Mouse (Mus musculus): ENCODE results near the gene Poln. TPM values are rescaled to one million over a fixed set of nuclear protein-coding genes. Genes with fewer than 3 reads are reported as not detected.

The Poln gene
- 1.3 and 1.8 TPM in 2 replicates for polyA plus RNA-seq (2012; rRNA removed)

GRCm38 (mm10) chr5:34168950-34169891 lies at the start of gene Poln, which contains the start of gene Haus3:
Gene Poln, minus strand, starts transcription at chr5:34169448.
Gene Haus3, minus strand, starts transcription at chr5:34169527.
- WGBS: under 1% methylated on average over 57 of the region's 57 CpGs
- H3K27ac ChIP-seq (ENCODE audit: insufficient read depth, low read depth, low read length): peak within 1 kb of the TSS; percentile 88

GRCm38 (mm10) chr5:34218672-34219071 lies 49.4 kb upstream of the Poln start:
- DNase-seq: no peak
- Histone ChIP-seq H3K27me3 (replicated peaks; ENCODE audit: control insufficient read depth, insufficient read depth, low read length) (no peaks in the 10 kb centered on the region), H3K4me3 (ENCODE audit: insufficient read depth, low read depth, low read length) (no peak overlapping the region), H3K36me3 (ENCODE audit: control insufficient read depth, insufficient read depth, low read length) (no peaks in the 10 kb centered on the region), H3K4me1 (ENCODE audit: control insufficient read depth, insufficient read depth, low read length) (no peaks in the 10 kb centered on the region), H3K27ac (ENCODE audit: insufficient read depth, low read depth, low read length) (no peak overlapping the region)
- TF ChIP-seq CTCF (conservative IDR thresholded peaks at IDR 0.05; ENCODE audit: insufficient read depth, insufficient read length, low read depth, low read length) (no peak), POLR2A (IDR thresholded peaks at IDR 0.05; ENCODE audit: low read depth, low read length) (no peak)
- 66% methylated on average over 5 of the region's 5 CpGs for WGBS

More at GRCm38 (mm10) chr5:34168950-34169891, at the start of gene Poln, which contains the start of gene Haus3:
- H3K27me3 ChIP-seq (replicated peaks; ENCODE audit: control insufficient read depth, insufficient read depth, low read length): no peaks in the 10 kb centered on the region
- H3K4me1 ChIP-seq (ENCODE audit: control insufficient read depth, insufficient read depth, low read length): no peaks in the 10 kb centered on the region
- no peak for TF ChIP-seq POLR2A (IDR thresholded peaks at IDR 0.05; ENCODE audit: low read depth, low read length)
- 0 out of 2 replicates have a peak, but pooled peaks have one; percentile 17 for TF ChIP-seq CTCF (conservative IDR thresholded peaks at IDR 0.05; ENCODE audit: insufficient read depth, insufficient read length, low read depth, low read length)
- no peaks in the 10 kb centered on the region; the same call in 1 of the 2 replicates for H3K36me3 ChIP-seq (ENCODE audit: control insufficient read depth, insufficient read depth, low read length)
- peak; percentile 99 for DNase-seq
- peak within 1 kb of the TSS; percentile 92 for H3K4me3 ChIP-seq (ENCODE audit: insufficient read depth, low read depth, low read length)

- no peak for DNase-seq
- no peak overlapping the region for H3K27ac ChIP-seq (ENCODE audit: insufficient read depth, low read depth, low read length)
- no peaks in the 10 kb centered on the region for H3K27me3 ChIP-seq (replicated peaks; ENCODE audit: control insufficient read depth, insufficient read depth, low read length)
- 64% methylated on average over 9 of the region's 9 CpGs for WGBS
- H3K4me1 ChIP-seq (ENCODE audit: control insufficient read depth, insufficient read depth, low read length): no peaks in the 10 kb centered on the region
- H3K4me3 ChIP-seq (ENCODE audit: insufficient read depth, low read depth, low read length): no peak overlapping the region
- no peak for TF ChIP-seq POLR2A (IDR thresholded peaks at IDR 0.05; ENCODE audit: low read depth, low read length)
- TF ChIP-seq CTCF (conservative IDR thresholded peaks at IDR 0.05; ENCODE audit: insufficient read depth, insufficient read length, low read depth, low read length): no peak
- H3K36me3 ChIP-seq (ENCODE audit: control insufficient read depth, insufficient read depth, low read length): no peaks in the 10 kb centered on the region
Observed at GRCm38 (mm10) chr5:34217756-34218155, 48.5 kb upstream of the Poln start.

- Histone ChIP-seq H3K27me3 (replicated peaks; ENCODE audit: control insufficient read depth, insufficient read depth, low read length) (no peaks in the 10 kb centered on the region), H3K36me3 (ENCODE audit: control insufficient read depth, insufficient read depth, low read length) (no peaks in the 10 kb centered on the region), H3K4me3 (ENCODE audit: insufficient read depth, low read depth, low read length) (no peak overlapping the region), H3K27ac (ENCODE audit: insufficient read depth, low read depth, low read length) (no peak overlapping the region), H3K4me1 (ENCODE audit: control insufficient read depth, insufficient read depth, low read length) (no peaks in the 10 kb centered on the region)
- DNase-seq: no peak
- TF ChIP-seq POLR2A (IDR thresholded peaks at IDR 0.05; ENCODE audit: low read depth, low read length) (no peak), CTCF (conservative IDR thresholded peaks at IDR 0.05; ENCODE audit: insufficient read depth, insufficient read length, low read depth, low read length) (no peak)
- 66% methylated on average over 7 of the region's 7 CpGs for WGBS
Observed at GRCm38 (mm10) chr5:34216025-34216424, 46.8 kb upstream of the Poln start.

- Histone ChIP-seq H3K27me3 (replicated peaks; ENCODE audit: control insufficient read depth, insufficient read depth, low read length) (no peaks in the 10 kb centered on the region), H3K4me1 (ENCODE audit: control insufficient read depth, insufficient read depth, low read length) (no peaks in the 10 kb centered on the region), H3K27ac (ENCODE audit: insufficient read depth, low read depth, low read length) (no peak overlapping the region), H3K4me3 (ENCODE audit: insufficient read depth, low read depth, low read length) (no peak overlapping the region), H3K36me3 (ENCODE audit: control insufficient read depth, insufficient read depth, low read length) (no peaks in the 10 kb centered on the region)
- TF ChIP-seq POLR2A (IDR thresholded peaks at IDR 0.05; ENCODE audit: low read depth, low read length) (no peak), CTCF (conservative IDR thresholded peaks at IDR 0.05; ENCODE audit: insufficient read depth, insufficient read length, low read depth, low read length) (no peak)
- WGBS: 64% methylated on average over 8 of the region's 8 CpGs
- no peak for DNase-seq
Observed at GRCm38 (mm10) chr5:34213659-34214058, 44.4 kb upstream of the Poln start.

- 0% methylated on average over 1 of the region's 1 CpGs for WGBS
- H3K4me1 ChIP-seq (ENCODE audit: control insufficient read depth, insufficient read depth, low read length): no peaks in the 10 kb centered on the region
- no peak overlapping the region for H3K4me3 ChIP-seq (ENCODE audit: insufficient read depth, low read depth, low read length)
- no peak overlapping the region for H3K27ac ChIP-seq (ENCODE audit: insufficient read depth, low read depth, low read length)
- peak; percentile 78 for DNase-seq
- H3K27me3 ChIP-seq (replicated peaks; ENCODE audit: control insufficient read depth, insufficient read depth, low read length): no peaks in the 10 kb centered on the region
- no peaks in the 10 kb centered on the region for H3K36me3 ChIP-seq (ENCODE audit: control insufficient read depth, insufficient read depth, low read length)
- TF ChIP-seq CTCF (conservative IDR thresholded peaks at IDR 0.05; ENCODE audit: insufficient read depth, insufficient read length, low read depth, low read length): peak; percentile 96
- TF ChIP-seq POLR2A (IDR thresholded peaks at IDR 0.05; ENCODE audit: low read depth, low read length): no peak
Observed at GRCm38 (mm10) chr5:34210279-34210678, 41.0 kb upstream of the Poln start.

GRCm38 (mm10) chr5:34207503-34207902 lies 38.3 kb upstream of the Poln start:
- TF ChIP-seq CTCF (conservative IDR thresholded peaks at IDR 0.05; ENCODE audit: insufficient read depth, insufficient read length, low read depth, low read length) (no peak), POLR2A (IDR thresholded peaks at IDR 0.05; ENCODE audit: low read depth, low read length) (no peak)

More at GRCm38 (mm10) chr5:34207503-34207902, 38.3 kb upstream of the Poln start:
- Histone ChIP-seq H3K27ac (ENCODE audit: insufficient read depth, low read depth, low read length) (no peak overlapping the region), H3K4me3 (ENCODE audit: insufficient read depth, low read depth, low read length) (no peak overlapping the region), H3K4me1 (ENCODE audit: control insufficient read depth, insufficient read depth, low read length) (no peaks in the 10 kb centered on the region), H3K27me3 (replicated peaks; ENCODE audit: control insufficient read depth, insufficient read depth, low read length) (no peaks in the 10 kb centered on the region), H3K36me3 (ENCODE audit: control insufficient read depth, insufficient read depth, low read length) (no peaks in the 10 kb centered on the region)
- DNase-seq: no peak
- 60% methylated on average over 3 of the region's 3 CpGs for WGBS
